Comparison of ENCODE assay signal across 8 mouse cellular contexts in the genomic region with DNA sequence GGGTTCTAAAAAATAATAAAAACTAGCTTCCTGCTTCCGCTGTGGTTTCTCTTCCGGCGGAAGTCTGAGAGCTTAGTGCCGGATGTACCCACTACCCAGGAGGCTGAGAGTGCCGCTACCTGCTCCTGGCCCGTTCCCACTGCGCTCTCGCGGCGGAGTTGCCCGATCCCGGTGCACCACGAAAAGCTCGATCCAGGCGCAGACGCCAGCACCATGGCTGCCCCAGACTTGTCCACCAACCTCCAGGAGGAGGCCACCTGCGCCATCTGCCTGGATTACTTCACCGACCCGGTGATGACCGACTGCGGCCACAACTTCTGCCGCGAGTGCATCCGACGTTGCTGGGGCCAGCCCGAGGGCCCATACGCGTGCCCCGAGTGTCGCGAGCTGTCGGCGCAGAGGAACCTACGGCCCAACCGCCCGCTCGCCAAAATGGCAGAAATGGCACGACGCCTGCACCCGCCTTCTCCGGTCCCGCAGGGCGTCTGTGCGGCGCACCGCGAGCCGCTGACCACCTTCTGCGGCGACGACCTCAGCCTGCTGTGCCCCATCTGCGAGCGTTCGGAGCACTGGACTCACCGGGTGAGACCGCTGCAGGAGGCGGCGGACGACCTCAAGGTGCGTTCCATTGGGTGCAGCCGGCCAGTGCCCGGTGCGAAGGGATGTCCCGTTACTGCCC. TPM values are rescaled to one million over a fixed set of nuclear protein-coding genes. Genes with fewer than 3 reads are reported as not detected.
DNase-seq lines count a peak whose midpoint lies in the region; ATAC-seq and TF ChIP-seq lines count a peak whose summit lies in the region.

A gene (plus strand): TSS at position 67 of the 679 bp plus-strand sequence.

- ATAC-seq in intestine, embryonic 15.5 days = peak; percentile 80
- peak; percentile 67 for ATAC-seq in limb, embryonic 11.5 days (ENCODE audit: insufficient number of reproducible peaks, low FRiP score, low TSS enrichment, low read depth)
- ATAC-seq in midbrain, embryonic 12.5 days (ENCODE audit: low FRiP score, low read depth) = peak; percentile 82

- peak within 1 kb of the TSS; percentile 84 for H3K9ac ChIP-seq in intestine, embryonic 15.5 days
- peak within 1 kb of the TSS; percentile 90 for H3K9ac ChIP-seq in limb, embryonic 11.5 days (ENCODE audit: low read length)
- H3K9ac ChIP-seq in midbrain, embryonic 12.5 days (replicated peaks) = peak within 1 kb of the TSS; percentile 97

- TF ChIP-seq POLR2A in spleen, adult 2 months (IDR thresholded peaks at IDR 0.05; ENCODE audit: low read depth, low read length) = peak; percentile 81

- H3K27ac ChIP-seq in left cerebral cortex, adult 2 months = peak within 1 kb of the TSS; percentile 89
- H3K27ac ChIP-seq in intestine, embryonic 15.5 days = peak within 1 kb of the TSS; percentile 54
- peak within 1 kb of the TSS; percentile 59 for H3K27ac ChIP-seq in limb, embryonic 11.5 days (replicated peaks; ENCODE audit: low read depth, low read length)
- peak within 1 kb of the TSS; percentile 75 for H3K27ac ChIP-seq in midbrain, embryonic 12.5 days (replicated peaks)
- H3K27ac ChIP-seq in spleen, adult 2 months (ENCODE audit: insufficient read depth, low read length) = peak within 1 kb of the TSS; percentile 89

- H3K4me2 ChIP-seq in intestine, embryonic 15.5 days (replicated peaks) = peak within 1 kb of the TSS; percentile 96
- peak within 1 kb of the TSS; percentile 95 for H3K4me2 ChIP-seq in limb, embryonic 11.5 days (ENCODE audit: low read depth, severe bottlenecking)
- H3K4me2 ChIP-seq in midbrain, embryonic 12.5 days (replicated peaks) = peak within 1 kb of the TSS; percentile 95

- intact Hi-C loops in left cerebral cortex, adult 2 months (cut with DNase I) = no loop called here

- no peaks in the 10 kb centered on the region for H3K27me3 ChIP-seq in intestine, embryonic 15.5 days (replicated peaks)
- H3K27me3 ChIP-seq in limb, embryonic 11.5 days (ENCODE audit: control insufficient read depth, insufficient read depth, low read length) = no peaks in the 10 kb centered on the region
- no peaks in the 10 kb centered on the region for H3K27me3 ChIP-seq in midbrain, embryonic 12.5 days
- H3K27me3 ChIP-seq in spleen, adult 2 months (ENCODE audit: control insufficient read depth, insufficient read depth, low read length) = no peaks in the 10 kb centered on the region

- TF ChIP-seq CTCF in left cerebral cortex, adult 2 months (IDR thresholded peaks at IDR 0.05) = no peak
- no peak for TF ChIP-seq CTCF in spleen, adult 2 months (IDR thresholded peaks at IDR 0.05; ENCODE audit: extremely low read depth, insufficient read depth, insufficient read length, insufficient replicate concordance)

- whole genome bisulfite sequencing in intestine, embryonic 15.5 days = under 1% methylated on average over 64 of the region's 64 CpGs
- WGBS in limb, embryonic 11.5 days = under 1% methylated on average over 64 of the region's 64 CpGs
- WGBS in midbrain, embryonic 12.5 days = under 1% methylated on average over 64 of the region's 64 CpGs
- WGBS in spleen, adult 2 months = under 1% methylated on average over 64 of the region's 64 CpGs

- H3K4me3 ChIP-seq in left cerebral cortex, adult 2 months = peak within 1 kb of the TSS; percentile 74
- peak within 1 kb of the TSS; percentile 93 for H3K4me3 ChIP-seq in intestine, embryonic 15.5 days (replicated peaks)
- peak within 1 kb of the TSS; percentile 99 for H3K4me3 ChIP-seq in limb, embryonic 11.5 days (ENCODE audit: low read depth, low read length)
- peak within 1 kb of the TSS; percentile 95 for H3K4me3 ChIP-seq in midbrain, embryonic 12.5 days
- peak within 1 kb of the TSS; percentile 98 for H3K4me3 ChIP-seq in spleen, adult 2 months (ENCODE audit: extremely low read depth, insufficient read depth, insufficient read length)

- H3K9me3 ChIP-seq in intestine, embryonic 15.5 days = no peaks in the 10 kb centered on the region
- H3K9me3 ChIP-seq in limb, embryonic 11.5 days (ENCODE audit: control insufficient read depth, low read length) = no peaks in the 10 kb centered on the region
- no peaks in the 10 kb centered on the region for H3K9me3 ChIP-seq in midbrain, embryonic 12.5 days

- peaks cover 12% of the 10 kb centered on the region for H3K36me3 ChIP-seq in intestine, embryonic 15.5 days
- peaks cover 6% of the 10 kb centered on the region; the same call in 1 of the 2 replicates for H3K36me3 ChIP-seq in limb, embryonic 11.5 days (ENCODE audit: control insufficient read depth, insufficient read depth, low read length)
- H3K36me3 ChIP-seq in midbrain, embryonic 12.5 days = peaks cover 21% of the 10 kb centered on the region
- H3K36me3 ChIP-seq in spleen, adult 2 months (ENCODE audit: control insufficient read depth, insufficient read depth, low read length) = peaks cover 2% of the 10 kb centered on the region

- peaks cover 30% of the 10 kb centered on the region for H3K4me1 ChIP-seq in intestine, embryonic 15.5 days (replicated peaks)
- peaks cover 16% of the 10 kb centered on the region for H3K4me1 ChIP-seq in limb, embryonic 11.5 days (ENCODE audit: control insufficient read depth, insufficient read depth, low read length)
- H3K4me1 ChIP-seq in midbrain, embryonic 12.5 days = peaks cover 45% of the 10 kb centered on the region
- peaks cover 26% of the 10 kb centered on the region; the same call in 1 of the 2 replicates for H3K4me1 ChIP-seq in spleen, adult 2 months (ENCODE audit: control insufficient read depth, insufficient read depth, insufficient read length)

- DNase-seq in left cerebral cortex, adult 2 months (ENCODE audit: extremely low spot score in 1 of 2, low spot score in 2 of 2) = peak in 1 of 2 experiments; percentile 60
- DNase-seq in left cerebral cortex, adult 9 months (ENCODE audit: low spot score in 2 of 2) = no peak
- peak; percentile 75 to 76 for DNase-seq in cerebellum, postnatal 25 days
- no peak for DNase-seq in gonadal fat pad, adult 2 months (ENCODE audit: low read depth)
- peak; percentile 83 for DNase-seq in limb, embryonic 11.5 days (ENCODE audit: low spot score)
- peak; percentile 53 to 64 for DNase-seq in spleen, adult 2 months (ENCODE audit: low read depth in 1 of 2, low spot score in 2 of 2)

RNA-seq across cellular contexts. Expression of the gene that starts here (rescaled TPM):
- 10 to 100 TPM; 25.6 to 26.1 TPM for total RNA-seq in left cerebral cortex, adult 2 months (2021)
- 22.6 and 25.2 TPM in 2 replicates for polyA plus RNA-seq in gonadal fat pad, adult 2 months (2012; rRNA removed)
- 16.0 and 17.0 TPM in 2 replicates for polyA plus RNA-seq in intestine, embryonic 15.5 days (2015; fragmentation: Nextera tagmentation; extraction: Ambion mirVana)
- 19.0 and 20.5 TPM in 2 replicates for polyA plus RNA-seq in limb, embryonic 11.5 days (2014; fragmentation: Nextera tagmentation; extraction: Ambion mirVana)
- polyA plus RNA-seq in midbrain, embryonic 12.5 days (2016; fragmentation: Nextera tagmentation; extraction: Ambion mirVana) = 19.9 and 20.5 TPM in 2 replicates
- 55.6 and 62.0 TPM in 2 replicates for polyA plus RNA-seq in spleen, adult 2 months (2012; rRNA removed)

Comparison
In these comparisons a context has a peak if more than half of its experiments do, and no peak if none do; other contexts are left out.
1. DNase-seq: peak in cerebellum, postnatal 25 days (2 of 2), limb, embryonic 11.5 days (single experiment) and spleen, adult 2 months (2 of 2); none in left cerebral cortex, adult 9 months (0 of 2) and gonadal fat pad, adult 2 months (single experiment).
2. Peak in every context shown above with its lines, with median percentiles within 50 percentile points of each other: H3K27ac ChIP-seq, H3K4me3 ChIP-seq, ATAC-seq, H3K4me2 ChIP-seq and H3K9ac ChIP-seq.